Mouse (Mus musculus) cerebellum, adult 2 months (tissue): ENCODE measurements around the gene Myl6b. TPM values are rescaled to one million over a fixed set of nuclear protein-coding genes. Genes with fewer than 3 reads are reported as not detected.

Experiments
- DNase-seq, 2 experiments: peaks; one replicate each; pipeline ENCODE4 v3.0.0; 2021
- H3K27ac ChIP-seq: fragments of 200-500 bp; 2 replicates; pipeline ENCODE4 v1.5.1; 2012; ENCODE audit warnings: low read length, control low read depth, inconsistent platforms; ENCODE audit not compliant: insufficient read depth
- H3K27me3 ChIP-seq: fragments of 200-500 bp; 2 replicates; pipeline ENCODE4 v1.6.1; 2012; ENCODE audit warnings: inconsistent platforms, mild to moderate bottlenecking, low read length, moderate library complexity; ENCODE audit not compliant: control insufficient read depth, insufficient read depth
- H3K4me1 ChIP-seq: fragments of 200-500 bp; 2 replicates; pipeline ENCODE4 v1.6.1; 2011; ENCODE audit warnings: low read length; ENCODE audit not compliant: control insufficient read depth, insufficient read depth
- H3K4me3 ChIP-seq: fragments of 200-500 bp; replicated peaks from 2 replicates; pipeline ENCODE3; 2011; ENCODE audit warnings: mild to moderate bottlenecking, low read depth, low read length, control low read depth; ENCODE audit not compliant: insufficient read depth
- CTCF ChIP-seq: fragments of 200-500 bp; IDR thresholded peaks from 2 replicates; pipeline ENCODE4 v1.5.1; 2011; ENCODE audit warnings: low read depth, mild to moderate bottlenecking, control low read depth, low read length, moderate library complexity, borderline replicate concordance; ENCODE audit not compliant: insufficient read depth
- POLR2A ChIP-seq: fragments of 200-500 bp; IDR thresholded peaks from 2 replicates; pipeline ENCODE4 v1.6.1; 2011; ENCODE audit warnings: low read length, control low read depth, borderline replicate concordance; ENCODE audit not compliant: insufficient read depth
- WGBS: fragments of 180-500 bp; shearing (Covaris S2); methylation state at CpG from one replicate; pipeline ENCODE4 v1.1.7; 2018; 5-methylcytosine and 5-hydroxymethylcytosine counted together
- polyA plus RNA-seq: library from polyadenylated mRNA; depleted of rRNA; stranded (reverse); fragments of >200 nt; gene quantifications from 2 replicates; pipeline ENCODE4 v1.2.3, GENCODE M21; 2012

The Myl6b gene
- polyA plus RNA-seq, 1 experiment, result 36.1 TPM

GRCm38 (mm10) chr10:128504012-128504411 lies 5.5 kb upstream of the Myl6b start:
- Histone ChIP-seq H3K27ac (no peak overlapping the region), H3K4me3 (no peak overlapping the region), H3K4me1 (peaks cover 4% of the 10 kb centered on the region; the same call in 1 of the 2 replicates), H3K27me3 (no peaks in the 10 kb centered on the region)
- 89% methylated on average over 3 of the region's 3 CpGs for WGBS
- no peak for DNase-seq
- TF ChIP-seq CTCF (no peak), POLR2A (no peak)

- no peaks in the 10 kb centered on the region for H3K27me3 ChIP-seq
- TF ChIP-seq CTCF (no peak), POLR2A (no peak)
- peaks cover 4% of the 10 kb centered on the region; the same call in 1 of the 2 replicates for H3K4me1 ChIP-seq
- H3K27ac ChIP-seq, result no peak overlapping the region
- H3K4me3 ChIP-seq, result no peak overlapping the region
- no peak for DNase-seq
- WGBS, result 85% methylated on average over 8 of the region's 8 CpGs
These were observed 5.0 kb upstream of the Myl6b start for GRCm38 (mm10) chr10:128503532-128503931.

GRCm38 (mm10) chr10:128502341-128502740 lies 3.9 kb upstream of the Myl6b start:
- no peak overlapping the region for H3K4me3 ChIP-seq
- H3K27ac ChIP-seq, result no peak overlapping the region
- H3K27me3 ChIP-seq, result no peaks in the 10 kb centered on the region
- DNase-seq, result no peak
- peaks cover 4% of the 10 kb centered on the region; the same call in 1 of the 2 replicates for H3K4me1 ChIP-seq
- no peak for TF ChIP-seq CTCF
- no peak for TF ChIP-seq POLR2A
- WGBS, result 81% methylated on average over 5 of the region's 5 CpGs

GRCm38 (mm10) chr10:128499116-128499671 lies 709 bp upstream of the Myl6b start:
- Histone ChIP-seq H3K4me1 (peaks cover 4% of the 10 kb centered on the region), H3K4me3 (peak overlapping the region; percentile 84), H3K27me3 (no peaks in the 10 kb centered on the region), H3K27ac (peak overlapping the region; percentile 87)
- peak; percentile 73 to 80 for DNase-seq
- WGBS, result under 1% methylated on average over 21 of the region's 21 CpGs
- TF ChIP-seq POLR2A (peak; percentile 27; the same call in 1 of the 2 replicates), CTCF (no peak)

- no peak overlapping the region for H3K27ac ChIP-seq
- TF ChIP-seq POLR2A (no peak), CTCF (no peak)
- no peaks in the 10 kb centered on the region for H3K27me3 ChIP-seq
- WGBS, result 35% methylated on average over 6 of the region's 6 CpGs
- H3K4me3 ChIP-seq, result no peak overlapping the region
- peak in 1 of 2 experiments; percentile 31 for DNase-seq
- peaks cover 4% of the 10 kb centered on the region for H3K4me1 ChIP-seq
These were observed 1.2 kb downstream of the Myl6b start for GRCm38 (mm10) chr10:128497134-128497737.

- H3K4me3 ChIP-seq, result no peak overlapping the region
- H3K27ac ChIP-seq, result no peak overlapping the region
- H3K4me1 ChIP-seq, result peaks cover 8% of the 10 kb centered on the region; the same call in 1 of the 2 replicates
- TF ChIP-seq CTCF (no peak), POLR2A (no peak)
- no peaks in the 10 kb centered on the region for H3K27me3 ChIP-seq
- 31% methylated on average over 6 of the region's 6 CpGs for WGBS
- DNase-seq, result no peak
These were observed 1.9 kb downstream of the Myl6b start for GRCm38 (mm10) chr10:128496509-128497077.

- no peak overlapping the region for H3K4me3 ChIP-seq
- no peak overlapping the region for H3K27ac ChIP-seq
- H3K27me3 ChIP-seq, result no peaks in the 10 kb centered on the region
- peaks cover 15% of the 10 kb centered on the region for H3K4me1 ChIP-seq
- no peak for DNase-seq
- TF ChIP-seq POLR2A, result no peak
- no peak for TF ChIP-seq CTCF
- WGBS, result 77% methylated on average over 4 of the region's 4 CpGs
These were observed 2.6 kb downstream of the Myl6b start for GRCm38 (mm10) chr10:128495903-128496302.

- Histone ChIP-seq H3K27me3 (no peaks in the 10 kb centered on the region), H3K4me3 (peak overlapping the region; percentile 98), H3K4me1 (peaks cover 17% of the 10 kb centered on the region), H3K27ac (peak overlapping the region; percentile 94)
- DNase-seq, result no peak
- 21% methylated on average over 2 of the region's 2 CpGs for WGBS
- TF ChIP-seq POLR2A (no peak), CTCF (no peak)
These were observed 3.2 kb downstream of the Myl6b start for GRCm38 (mm10) chr10:128495270-128495669.
